Mouse (Mus musculus) gastrocnemius, adult 8-10 months (tissue): ENCODE data around the gene Sec23a. TPM values are rescaled to one million over a fixed set of nuclear protein-coding genes. Genes with fewer than 3 reads are reported as not detected.
"Not testable (repeated sequence)": the region's sequence is repeated elsewhere in the genome, so short reads cannot be mapped to it uniquely, and the experiment has no call there.

Source experiments
- DNase-seq, 2 experiments: peaks; one replicate each; pipeline ENCODE4 v3.0.0; 2022; ENCODE audit warnings: low spot score in 2 of 2
- total RNA-seq, 4 experiments: library from RNA; stranded (reverse); gene quantifications; 2 replicates each; pipeline ENCODE4 v1.2.4; 2022

The Sec23a gene
- total RNA-seq, 4 experiments from 2014 or later, result 64.6 to 68.1 (median 66.6) TPM

DNA sequence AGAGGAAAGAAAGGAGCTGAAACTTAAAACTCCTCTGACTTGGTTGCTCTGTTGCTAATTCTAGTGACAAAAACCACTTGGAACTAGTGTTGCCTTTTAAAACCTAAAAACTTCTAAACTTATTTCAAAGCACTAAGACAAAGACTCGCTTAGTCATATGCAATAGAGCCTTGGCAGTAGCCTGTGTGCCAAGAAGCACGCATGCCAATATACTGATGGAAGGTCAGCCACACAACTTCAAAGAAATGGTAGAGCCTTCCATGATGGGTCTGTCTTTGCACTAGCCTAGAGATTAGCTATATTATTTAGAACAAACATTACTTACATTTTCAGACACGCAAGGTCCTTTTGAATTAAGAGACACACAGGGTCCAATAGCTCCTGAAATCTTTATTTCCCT, 26.1 kb downstream of the Sec23a start:
- no peak for DNase-seq

DNA sequence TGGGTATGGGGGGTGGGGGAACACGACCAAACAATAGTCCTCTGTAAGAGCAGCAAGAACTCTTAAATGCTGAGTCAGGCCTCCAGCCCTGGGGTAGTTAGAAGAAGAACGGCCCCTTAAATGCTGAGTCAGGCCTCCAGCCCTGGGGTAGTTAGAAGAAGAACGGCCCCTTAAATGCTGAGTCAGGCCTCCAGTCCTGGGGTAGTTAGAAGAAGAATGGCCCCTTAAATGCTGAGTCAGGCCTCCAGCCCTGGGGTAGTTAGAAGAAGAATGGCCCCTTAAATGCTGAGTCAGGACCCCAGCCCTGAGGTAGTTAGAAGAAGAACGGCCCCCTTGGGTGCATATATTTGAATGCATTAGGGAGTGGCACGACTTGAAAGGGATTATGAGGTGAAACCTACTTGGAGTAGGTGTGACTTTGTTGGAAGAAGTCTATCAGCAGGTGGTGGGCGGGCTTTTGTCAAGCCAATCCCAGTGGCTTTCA, 30.6 kb downstream of the Sec23a start:
- DNase-seq, result not testable (repeated sequence)

DNA sequence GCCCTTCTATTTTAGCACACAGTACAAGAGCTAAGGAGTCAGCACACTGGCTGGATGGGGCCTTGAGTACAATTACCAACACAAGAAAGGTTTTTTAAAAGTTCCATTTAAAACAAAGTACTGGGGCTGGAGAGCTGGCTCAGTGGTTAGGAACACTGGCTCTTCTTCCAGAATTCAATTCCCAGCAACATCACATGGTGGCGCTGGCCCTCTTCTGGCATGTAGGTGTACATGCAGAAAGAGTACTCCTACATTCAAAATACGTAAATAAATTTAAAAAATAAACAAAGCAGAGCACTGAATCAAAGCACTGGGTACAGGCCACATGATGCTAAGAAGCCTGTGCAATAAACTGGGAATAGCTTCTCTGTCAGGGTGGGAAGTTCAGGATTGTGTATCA, 34.9 kb downstream of the Sec23a start:
- no peak for DNase-seq

DNA sequence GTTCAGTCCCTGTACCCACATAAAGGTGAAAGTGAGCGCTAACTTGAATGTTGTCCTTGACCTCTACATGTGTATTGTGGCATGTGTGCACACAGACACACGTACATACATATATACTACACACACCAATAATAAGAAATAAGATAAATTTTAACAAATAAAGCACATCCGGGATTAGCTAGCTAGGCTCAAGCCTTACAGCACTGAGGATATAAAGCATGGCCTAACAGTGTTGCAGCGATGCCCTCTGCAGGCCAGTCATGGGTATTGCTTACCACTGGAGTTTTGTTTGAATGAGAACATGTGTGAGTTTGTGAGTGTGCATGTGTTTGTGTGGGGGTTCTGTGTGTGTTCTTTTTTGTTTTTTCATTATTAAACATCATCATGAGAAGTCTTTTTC, 47.2 kb downstream of the Sec23a start:
- no peak for DNase-seq

DNA sequence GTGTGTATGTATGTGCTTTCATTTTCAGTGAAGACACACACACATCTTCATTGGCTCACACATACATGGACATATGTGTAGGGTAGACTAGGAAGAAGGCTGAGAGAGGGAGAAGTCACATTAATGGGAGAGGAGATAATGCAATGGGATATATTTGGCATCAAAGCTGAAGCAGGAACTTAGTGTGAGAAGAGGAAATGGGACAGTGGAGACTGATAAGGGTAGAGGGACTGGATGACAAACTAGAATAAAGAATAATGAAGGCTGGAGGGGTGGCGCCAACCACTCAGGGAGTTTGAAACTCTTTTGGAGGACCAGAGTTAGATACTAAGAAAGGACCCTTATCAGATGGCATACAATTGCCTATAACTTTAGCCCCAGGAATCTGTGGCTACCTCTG, 51.0 kb downstream of the Sec23a start:
- no peak for DNase-seq

DNA sequence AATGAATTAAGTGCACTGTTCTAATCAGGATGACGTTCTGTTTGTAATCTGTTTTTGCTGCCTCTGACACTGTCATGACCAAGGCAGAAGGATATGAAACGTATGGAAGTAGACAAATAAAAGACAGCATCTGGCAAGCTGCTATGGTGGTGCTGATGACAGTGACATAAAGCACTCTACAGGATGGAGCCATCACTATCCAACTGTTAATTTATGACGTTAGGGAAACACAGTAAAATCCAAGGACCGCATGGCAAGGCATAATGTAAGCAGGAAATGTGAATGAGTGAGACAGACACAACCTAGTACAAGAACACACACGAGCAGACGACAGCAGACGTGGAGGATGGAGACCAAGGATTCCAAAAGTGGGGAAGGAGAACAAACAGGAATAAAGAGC, 55.2 kb downstream of the Sec23a start:
- DNase-seq, result no peak

DNA sequence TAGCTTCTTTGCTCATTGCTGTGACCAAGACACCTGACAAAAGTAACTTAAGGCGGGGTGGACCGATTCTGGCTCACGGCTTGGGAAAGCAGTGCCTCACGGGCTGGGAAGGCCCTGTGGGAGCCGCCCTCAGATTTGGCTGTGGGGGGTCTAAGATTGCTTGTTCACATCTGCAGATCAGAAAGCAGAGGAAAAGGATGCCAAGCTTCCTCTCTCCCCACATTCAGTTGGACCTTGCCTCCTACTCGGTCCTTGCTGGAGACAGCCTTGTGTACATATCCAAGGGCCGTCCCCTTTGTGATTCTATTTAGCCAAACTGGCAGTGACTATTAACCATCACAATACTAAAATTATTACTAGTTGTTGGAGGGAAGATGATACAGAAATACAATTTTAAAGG, 55.7 kb downstream of the Sec23a start:
- DNase-seq, result no peak

DNA sequence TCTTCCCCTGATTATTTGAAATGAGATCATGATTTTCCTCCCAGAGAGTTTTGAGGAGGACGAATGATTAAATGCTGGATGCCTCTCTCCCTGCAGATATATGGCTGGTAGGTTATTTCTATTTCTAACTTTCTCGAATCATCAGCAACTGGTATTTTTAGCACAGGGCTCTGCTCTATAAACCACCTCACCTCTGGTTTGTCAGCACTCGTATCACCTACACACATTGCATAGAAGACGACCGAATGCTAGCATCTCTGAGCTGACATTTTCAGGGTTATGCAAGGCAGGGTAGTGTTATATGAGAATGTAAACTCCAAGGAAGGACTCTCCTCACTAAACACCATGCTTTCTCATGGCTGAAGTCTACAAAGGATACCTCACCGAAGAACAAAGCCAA, 63.9 kb downstream of the Sec23a start:
- no peak for DNase-seq

DNA sequence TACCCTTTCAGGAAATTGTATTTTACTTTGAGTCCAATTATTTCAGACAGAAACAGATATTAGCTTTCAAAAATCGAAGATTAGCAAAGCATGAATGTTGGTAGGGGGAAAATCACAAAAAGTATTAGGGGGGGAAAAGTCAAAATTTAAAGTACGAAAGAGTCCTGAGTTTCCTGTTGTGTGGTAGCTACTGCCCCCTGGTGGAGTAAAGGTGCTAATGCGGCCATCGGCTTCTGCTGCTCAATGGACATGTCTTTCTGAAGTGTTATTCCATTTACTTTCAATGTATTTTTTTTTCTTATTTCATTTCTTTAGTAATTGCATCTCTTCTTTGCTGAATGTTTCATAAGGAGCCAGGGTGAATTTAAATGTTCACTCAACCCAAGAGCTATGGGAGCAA, 64.6 kb downstream of the Sec23a start:
- DNase-seq, result peak; percentile 21 to 42

DNA sequence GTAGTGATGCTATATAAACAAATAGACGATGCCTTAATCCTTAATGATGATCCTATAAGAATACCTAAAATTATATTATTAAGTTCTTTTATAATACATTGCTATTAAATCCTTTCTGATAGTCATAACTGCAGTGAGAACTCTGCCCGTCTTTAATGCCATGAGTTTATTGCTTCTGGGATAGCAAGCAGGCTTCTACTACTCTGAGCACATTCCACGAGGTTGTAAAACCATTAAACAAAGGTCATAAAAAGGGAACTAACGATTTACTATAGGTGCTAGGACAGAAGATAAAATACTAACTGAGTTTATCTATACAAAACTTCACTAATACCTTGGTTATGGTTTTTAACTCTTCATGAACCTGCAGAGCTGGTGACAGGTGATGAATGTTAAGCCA, 69.3 kb downstream of the Sec23a start:
- no peak for DNase-seq

DNA sequence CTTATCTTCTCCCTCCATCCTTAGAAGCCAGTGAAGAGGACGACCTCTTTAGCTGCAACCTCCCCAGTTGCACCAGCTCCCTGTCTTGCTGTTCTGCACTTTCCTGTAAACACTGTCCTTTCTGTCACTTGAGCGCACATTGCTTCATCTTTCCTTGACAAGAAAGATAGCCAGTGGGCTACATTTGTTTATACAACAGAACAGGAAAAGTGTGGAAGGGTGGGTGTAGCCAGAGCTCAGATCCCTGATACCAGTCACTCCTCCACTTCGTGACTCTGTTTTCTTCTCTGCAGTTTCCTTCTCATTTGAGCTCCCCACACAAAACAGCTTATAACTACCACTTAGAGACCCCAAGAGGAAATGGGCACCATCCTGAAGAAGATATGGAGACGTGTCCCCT, 77.2 kb downstream of the Sec23a start:
- DNase-seq, result no peak

DNA sequence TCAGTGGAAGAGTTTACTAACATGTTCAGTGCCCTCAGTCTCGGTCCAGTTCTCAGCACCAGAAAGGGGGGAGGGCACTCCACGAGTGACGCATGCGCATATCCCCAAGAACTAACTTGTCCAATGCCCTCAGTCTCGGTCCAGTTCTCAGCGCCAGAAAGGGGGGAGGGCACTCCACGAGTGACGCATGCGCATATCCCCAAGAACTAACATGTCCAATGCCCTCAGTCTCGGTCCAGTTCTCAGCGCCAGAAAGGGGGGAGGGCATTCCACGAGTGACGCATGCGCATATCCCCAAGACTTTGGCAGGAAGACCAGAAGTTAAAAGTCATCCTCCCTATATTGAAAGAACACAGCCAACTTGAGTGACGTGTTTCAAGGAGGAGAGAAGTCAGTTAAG, 86.8 kb downstream of the Sec23a start:
- no peak for DNase-seq

DNA sequence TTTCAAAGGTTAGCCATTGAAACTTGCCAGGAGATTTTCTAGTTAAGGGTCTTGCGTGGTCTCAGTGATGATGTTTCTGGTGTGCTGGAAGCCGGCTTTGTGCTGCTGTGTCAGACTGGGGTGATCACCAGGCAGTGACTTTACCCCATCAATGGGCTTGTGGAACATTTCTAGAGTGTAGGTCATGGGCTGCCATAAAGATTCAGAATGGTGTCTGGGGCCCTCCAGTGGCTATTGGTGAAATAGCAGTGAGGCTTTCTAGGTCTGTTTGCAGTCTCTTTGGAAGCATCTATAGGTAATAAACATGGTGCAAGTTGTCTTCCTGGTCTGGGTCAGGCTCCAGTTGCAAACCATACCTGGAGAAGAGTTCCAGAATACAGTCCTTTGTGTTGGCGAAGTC, 87.8 kb downstream of the Sec23a start:
- no peak for DNase-seq

DNA sequence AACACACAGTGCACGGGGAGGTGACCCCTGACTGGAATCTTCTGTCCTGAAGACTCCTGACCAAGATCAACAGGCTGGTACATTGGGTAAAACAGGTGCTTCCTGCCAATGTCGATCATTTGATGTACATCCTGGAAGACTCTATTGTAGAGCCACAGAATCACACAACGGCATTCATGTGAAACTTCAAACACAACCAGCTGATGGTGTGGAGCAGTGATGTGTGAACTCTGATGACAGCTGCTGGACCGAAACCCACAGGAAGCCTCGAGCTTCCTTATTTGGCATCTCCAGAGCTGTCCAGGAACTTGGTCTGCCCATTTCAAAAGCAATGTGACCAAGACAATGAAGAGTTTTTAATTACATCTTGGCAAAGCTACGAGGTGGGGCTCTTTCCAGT, 91.0 kb downstream of the Sec23a start:
- DNase-seq, result no peak

DNA sequence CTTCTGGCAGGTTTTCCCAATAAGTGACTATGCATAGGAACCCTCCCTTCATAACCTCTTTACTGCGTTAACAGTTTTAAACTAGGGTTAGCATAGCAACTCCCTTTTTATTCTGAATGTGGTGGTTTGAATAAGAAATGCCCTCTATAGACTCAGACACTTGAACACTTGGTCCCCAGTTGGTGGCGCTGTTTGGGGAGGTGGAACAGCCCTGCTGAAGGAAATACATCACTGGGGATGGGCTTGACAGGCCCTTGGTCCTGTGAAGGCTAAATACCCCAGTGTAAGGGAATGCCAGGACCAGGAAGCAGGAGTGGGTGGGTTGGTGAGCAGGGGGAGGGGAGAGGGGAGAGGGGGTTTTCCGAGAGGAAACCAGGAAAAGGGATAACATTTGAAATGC, 92.3 kb downstream of the Sec23a start:
- no peak for DNase-seq

DNA sequence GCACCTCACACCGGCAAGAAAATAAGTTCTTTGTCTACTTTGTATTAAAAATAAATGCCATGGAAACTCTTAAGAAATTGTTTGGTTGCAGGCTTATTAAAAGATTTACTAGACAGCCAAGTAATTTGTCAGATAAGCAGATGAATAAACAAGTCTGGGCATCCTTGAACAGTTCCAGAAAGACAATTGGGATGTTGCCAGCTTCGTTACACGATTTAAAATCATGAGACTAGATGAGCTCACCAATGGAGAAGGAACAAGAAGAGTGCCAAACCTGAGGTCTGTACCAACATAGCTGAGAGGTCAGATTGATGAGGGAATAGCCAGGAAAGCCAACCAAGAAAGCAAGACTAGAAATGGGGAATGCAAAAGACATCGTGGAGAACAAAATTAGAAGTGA, 102.0 kb downstream of the Sec23a start:
- no peak for DNase-seq

Other genes starting within 250 kb of the Sec23a start
- gene Gemin2, start 1.4 kb upstream of the Sec23a start, total RNA-seq, result 1 to 10 TPM; 3.9 to 5.9 (median 5.4) TPM
- gene Trappc6b, start 49.5 kb upstream of the Sec23a start, total RNA-seq, result 10 to 100 TPM; 47.6 to 70.5 (median 62.1) TPM
- 10 to 100 TPM; 12.1 to 18.3 (median 13.4) TPM for gene Pnn, start 54.9 kb upstream of the Sec23a start, total RNA-seq
- gene Mia2, start 83.8 kb upstream of the Sec23a start, total RNA-seq, result 100 to 1,000 TPM in 3 of 4 experiments, 10 to 100 TPM in 1; 92.5 to 114 (median 104) TPM
- gene Fbxo33, start 207.7 kb upstream of the Sec23a start, total RNA-seq, result 1 to 10 TPM; 1.2 to 4.4 (median 3.3) TPM